Mouse (Mus musculus) CD4-positive, CD25-positive, alpha-beta regulatory T cell (primary cell): ENCODE data around the gene Tyw1. TPM values are rescaled to one million over a fixed set of nuclear protein-coding genes. Genes with fewer than 3 reads are reported as not detected.

ENCODE experiments used
- polyA plus RNA-seq: library from polyadenylated mRNA; unstranded; fragments of 100-300 nt; shearing (Covaris generic); gene quantifications from one replicate; pipeline ENCODE4 v1.2.1, GENCODE M21; 2017

The Tyw1 gene
- 38.3 TPM for polyA plus RNA-seq

GRCm38 (mm10) chr5:130255017-130255720 is at the start of gene Tyw1, which contains the start of gene Sbds:
Gene Tyw1, plus strand, starts transcription at chr5:130255619.
Gene Sbds, minus strand, starts transcription at chr5:130255530.

GRCm38 (mm10) chr5:130216781-130217180 is 38.6 kb upstream of the Tyw1 start, which contains the start of gene Tmem248:
Gene Tmem248, plus strand, starts transcription at chr5:130217081.

GRCm38 (mm10) chr5:130369237-130369636 is 113.8 kb downstream of the Tyw1 start, which contains the start of gene Caln1:
Gene Caln1, plus strand, starts transcription at chr5:130369455.

GRCm38 (mm10) chr5:130384222-130384912 is 128.9 kb downstream of the Tyw1 start, which contains the start of gene A330070K13Rik:
Gene A330070K13Rik, minus strand, starts transcription at chr5:130384631.

Other genes with a start within 250 kb of the Tyw1 start
- 71.3 TPM for gene Asl, start 226.4 kb upstream of the Tyw1 start, polyA plus RNA-seq
- 43.6 TPM for gene Crcp, start 226.3 kb upstream of the Tyw1 start, polyA plus RNA-seq
- gene Tpst1, start 182.3 kb upstream of the Tyw1 start, polyA plus RNA-seq = 11.0 TPM
- 6.5 TPM for gene Kctd7, start 110.8 kb upstream of the Tyw1 start, polyA plus RNA-seq
- gene Rabgef1, start 83.8 kb upstream of the Tyw1 start, polyA plus RNA-seq = 32.4 TPM
- 56.9 TPM for gene Tmem248, start 38.5 kb upstream of the Tyw1 start, polyA plus RNA-seq
- gene Sbds, start 89 bp upstream of the Tyw1 start, polyA plus RNA-seq = 77.2 TPM
- gene Caln1, start 113.8 kb downstream of the Tyw1 start, polyA plus RNA-seq = not detected
- not detected for gene A330070K13Rik, start 129.0 kb downstream of the Tyw1 start, polyA plus RNA-seq